Mouse (Mus musculus) heart, postnatal 0 days (tissue): ENCODE data around the gene Adgrg1.

Experiments
- CTCF ChIP-seq: IDR thresholded peaks from 2 replicates; pipeline ENCODE4 v1.5.1; 2016; ENCODE audit warnings: antibody characterized with exemption, control low read depth, low read depth
- EP300 ChIP-seq: IDR thresholded peaks from 2 replicates; pipeline ENCODE4 v1.6.1; 2016; ENCODE audit warnings: antibody characterized with exemption, low read depth

DNA sequence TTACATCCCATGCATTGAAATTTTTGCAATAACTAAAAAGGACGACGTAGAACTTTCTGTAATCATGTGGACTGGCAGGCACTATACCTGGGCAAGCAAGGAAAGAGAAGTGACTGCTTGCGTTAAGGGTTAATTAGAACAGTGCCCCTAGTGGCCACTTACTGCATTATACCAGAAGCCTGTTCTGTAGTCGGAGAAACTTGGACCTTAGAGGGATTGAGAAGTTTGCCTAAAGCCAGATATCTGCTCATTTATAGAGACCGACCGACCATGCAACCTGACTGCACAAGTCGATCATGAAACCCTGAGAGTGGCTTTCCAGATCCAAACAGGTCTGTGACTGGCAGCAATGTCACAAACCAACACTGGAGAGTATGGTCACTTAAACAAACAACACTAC lies 8.0 kb upstream of the Adgrg1 start:
- TF ChIP-seq EP300 = no peak
- TF ChIP-seq CTCF = peak; percentile 62
